Mouse (Mus musculus): ENCODE measurements around the gene Auh.

DNA sequence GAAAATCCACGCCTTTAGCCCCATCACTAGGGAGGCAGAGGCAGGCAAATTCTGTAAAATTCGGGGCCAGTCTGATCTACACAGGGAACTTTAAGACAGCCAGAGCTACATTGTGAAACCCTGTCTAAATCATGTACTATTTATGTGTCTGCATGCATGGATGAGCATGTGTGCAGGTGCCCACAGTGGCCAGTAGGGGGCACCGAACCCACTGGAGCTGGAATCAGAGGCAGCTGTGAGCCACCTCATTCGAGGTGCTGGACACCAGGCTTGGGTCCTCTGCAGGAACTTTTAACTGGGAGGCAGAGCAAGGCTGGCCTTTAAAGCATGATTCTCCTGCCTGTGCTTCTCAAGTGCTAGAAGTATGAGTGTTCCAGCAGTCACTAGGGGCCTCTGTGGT lies 96.3 kb downstream of the Auh start:
- TF ChIP-seq CTCF (IDR thresholded peaks at IDR 0.05; ENCODE audit: low read depth) (peak; percentile 37), EP300 (IDR thresholded peaks at IDR 0.05; ENCODE audit: low read depth) (no peak)

All from heart, postnatal 0 days (tissue).